Mouse (Mus musculus) embryonic fibroblast, embryonic 13.5 days (primary cell): ENCODE data around the gene Cfap77.

Source experiments
- CTCF ChIP-seq: IDR thresholded peaks from 2 replicates; pipeline ENCODE4 v1.5.1; 2011; ENCODE audit warnings: mild to moderate bottlenecking, control low read depth, low read length, moderate library complexity, borderline replicate concordance; ENCODE audit not compliant: insufficient read depth
- POLR2A ChIP-seq: IDR thresholded peaks from 2 replicates; pipeline ENCODE4 v1.6.1; 2011; ENCODE audit warnings: low read depth, mild to moderate bottlenecking, control low read depth, low read length, moderate library complexity

- TF ChIP-seq POLR2A (no peak), CTCF (no peak)
These were observed 76.4 kb downstream of the Cfap77 start for GRCm38 (mm10) chr2:28978461-28978860.
